Mouse (Mus musculus) heart, embryonic 16.5 days (tissue): ENCODE measurements around the gene Rnf38. TPM values are rescaled to one million over a fixed set of nuclear protein-coding genes. Genes with fewer than 3 reads are reported as not detected.

Experiments used
- ATAC-seq: fragments of 200-750 bp; cut with Nextera tagmentation; replicated peaks from 2 replicates; pipeline ENCODE4 v1.8.0; 2017; ENCODE audit warnings: moderate number of reproducible peaks; ENCODE audit not compliant: insufficient read depth, low FRiP score; ENCODE audit errors: extremely low read depth
- H3K27ac ChIP-seq: fragments of 300-500 bp; sonication (generic); 2 replicates; pipeline ENCODE4 v1.5.1; 2014; ENCODE audit warnings: mild to moderate bottlenecking, low read length, control low read depth, moderate library complexity
- H3K27me3 ChIP-seq: fragments of 300-500 bp; sonication (generic); 2 replicates; pipeline ENCODE4 v1.6.1; 2014; ENCODE audit warnings: low read length, mixed read lengths; ENCODE audit not compliant: control insufficient read depth, insufficient read depth
- H3K36me3 ChIP-seq: fragments of 300-500 bp; sonication (generic); 2 replicates; pipeline ENCODE4 v1.6.1; 2014; ENCODE audit not compliant: control insufficient read depth, insufficient read depth
- H3K4me1 ChIP-seq: fragments of 300-500 bp; sonication (generic); 2 replicates; pipeline ENCODE4 v1.6.1; 2014; ENCODE audit warnings: low read length, mixed read lengths; ENCODE audit not compliant: control insufficient read depth, insufficient read depth
- H3K4me2 ChIP-seq: fragments of 300-500 bp; sonication (generic); 2 replicates; pipeline ENCODE4 v1.6.1; 2014; ENCODE audit warnings: low read depth, mild to moderate bottlenecking, control low read depth, low read length
- H3K4me3 ChIP-seq: fragments of 300-500 bp; sonication (generic); 2 replicates; pipeline ENCODE4 v1.5.1; 2014; ENCODE audit warnings: mild to moderate bottlenecking, control low read depth, low read length
- H3K9ac ChIP-seq: fragments of 300-500 bp; sonication (generic); 2 replicates; pipeline ENCODE4 v1.6.1; 2014; ENCODE audit warnings: low read length, control low read depth
- H3K9me3 ChIP-seq: fragments of 300-500 bp; sonication (generic); replicated peaks from 2 replicates; pipeline ENCODE4 v1.6.1; 2016; ENCODE audit warnings: low read length; ENCODE audit not compliant: control insufficient read depth
- WGBS: fragments of 180-500 bp; shearing (Covaris S2); extraction: QIAGEN DNeasy Blood & Tissue Kit; methylation state at CpG from one replicate; pipeline ENCODE4 v1.1.7; 2014; 5-methylcytosine and 5-hydroxymethylcytosine counted together
- polyA plus RNA-seq: library from polyadenylated mRNA; unstranded; fragments of >200 nt; fragmentation: Nextera tagmentation; extraction: Ambion mirVana; gene quantifications from 2 replicates; pipeline ENCODE4 v1.2.1, GENCODE M21; 2015

Rnf38 gene
- 14.8 and 15.5 TPM in 2 replicates for polyA plus RNA-seq

DNA sequence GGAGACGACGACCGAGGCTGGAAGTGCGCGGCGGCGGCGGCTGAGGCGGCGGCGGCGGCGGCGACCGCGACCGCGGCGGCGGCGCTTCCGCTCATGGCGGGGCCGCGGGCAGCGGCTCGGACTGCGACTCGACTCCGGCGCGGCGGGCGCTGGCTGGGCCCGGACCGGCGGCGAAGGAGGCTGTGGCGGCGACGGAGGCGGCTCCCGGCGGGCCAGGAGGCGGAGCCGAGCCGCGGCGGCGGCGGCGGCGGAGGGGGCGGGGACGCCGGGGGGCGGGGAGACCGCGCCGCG, at the start of gene Rnf38:
Gene Rnf38, minus strand, starts transcription at position 77 of the 291 bp plus-strand sequence.
- Histone ChIP-seq H3K4me1 (peaks cover 12% of the 10 kb centered on the region), H3K4me2 (peak within 1 kb of the TSS; percentile 92), H3K9me3 (no peaks in the 10 kb centered on the region), H3K27ac (peak within 1 kb of the TSS; percentile 92), H3K27me3 (no peaks in the 10 kb centered on the region), H3K4me3 (peak within 1 kb of the TSS; percentile 87), H3K36me3 (no peaks in the 10 kb centered on the region), H3K9ac (peak within 1 kb of the TSS; percentile 89)
- no peak for ATAC-seq
- 0% methylated on average over 16 of the region's 61 CpGs for WGBS

DNA sequence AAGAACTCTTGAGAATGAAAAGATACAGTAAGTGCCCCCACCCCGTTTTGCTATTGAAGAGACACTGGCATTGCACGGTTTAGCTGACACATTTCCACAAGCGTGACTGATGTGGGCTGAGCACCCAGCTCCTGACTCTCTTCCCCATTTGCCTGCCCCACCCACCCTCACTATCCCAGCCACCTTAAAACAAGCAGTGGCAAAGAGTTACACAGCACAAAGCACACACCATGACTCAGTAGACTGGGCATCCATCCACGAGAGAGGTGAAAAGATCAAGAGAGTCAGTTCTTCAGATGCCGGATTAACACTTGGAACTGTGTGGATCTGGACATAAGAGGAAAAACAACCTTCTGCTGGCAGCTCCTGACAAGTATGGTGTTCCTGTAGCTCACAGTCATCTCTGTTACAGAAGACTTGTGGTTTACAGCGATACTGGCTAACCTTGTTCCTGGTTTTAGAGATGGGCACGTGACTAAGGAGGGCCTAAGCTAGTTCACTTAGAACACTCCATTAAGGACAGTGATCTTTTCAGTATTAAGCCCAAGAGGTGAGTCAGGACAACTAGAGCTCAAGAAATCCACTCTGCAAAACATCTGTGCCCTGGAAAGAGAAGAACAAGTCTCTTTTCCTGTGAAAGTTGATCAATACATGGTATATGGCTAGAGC, 48.1 kb upstream of the Rnf38 start:
- Histone ChIP-seq H3K9ac (no peak overlapping the region), H3K36me3 (no peaks in the 10 kb centered on the region), H3K9me3 (no peaks in the 10 kb centered on the region), H3K4me1 (no peaks in the 10 kb centered on the region), H3K4me3 (no peak overlapping the region), H3K27ac (no peak overlapping the region), H3K4me2 (no peak overlapping the region), H3K27me3 (no peaks in the 10 kb centered on the region)
- 61% methylated on average over 7 of the region's 7 CpGs for WGBS
- no peak for ATAC-seq

DNA sequence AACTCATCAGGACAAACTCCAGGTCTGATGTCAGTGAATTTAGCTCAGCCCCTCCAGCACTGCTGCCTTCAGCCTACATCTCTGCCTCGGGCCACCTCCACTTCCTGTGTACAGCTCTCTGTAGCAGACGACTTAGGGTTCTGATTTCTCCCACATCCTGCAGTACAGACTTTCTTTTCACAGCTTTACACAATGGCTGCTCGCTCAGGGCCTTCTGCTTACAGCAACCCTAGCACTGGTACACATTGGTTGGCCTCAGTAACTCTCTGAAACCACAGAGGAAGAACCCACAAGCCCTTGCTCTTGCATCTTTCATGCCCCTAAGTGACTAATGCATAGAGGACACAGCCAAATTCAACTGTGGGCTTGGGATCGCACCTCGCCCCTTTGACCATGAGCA, 37.5 kb upstream of the Rnf38 start:
- Histone ChIP-seq H3K27ac (no peak overlapping the region), H3K4me3 (no peak overlapping the region), H3K9ac (no peak overlapping the region), H3K36me3 (no peaks in the 10 kb centered on the region), H3K27me3 (no peaks in the 10 kb centered on the region), H3K4me1 (no peaks in the 10 kb centered on the region), H3K9me3 (no peaks in the 10 kb centered on the region), H3K4me2 (no peak overlapping the region)
- ATAC-seq = no peak
- 57% methylated on average over 5 of the region's 5 CpGs for WGBS

DNA sequence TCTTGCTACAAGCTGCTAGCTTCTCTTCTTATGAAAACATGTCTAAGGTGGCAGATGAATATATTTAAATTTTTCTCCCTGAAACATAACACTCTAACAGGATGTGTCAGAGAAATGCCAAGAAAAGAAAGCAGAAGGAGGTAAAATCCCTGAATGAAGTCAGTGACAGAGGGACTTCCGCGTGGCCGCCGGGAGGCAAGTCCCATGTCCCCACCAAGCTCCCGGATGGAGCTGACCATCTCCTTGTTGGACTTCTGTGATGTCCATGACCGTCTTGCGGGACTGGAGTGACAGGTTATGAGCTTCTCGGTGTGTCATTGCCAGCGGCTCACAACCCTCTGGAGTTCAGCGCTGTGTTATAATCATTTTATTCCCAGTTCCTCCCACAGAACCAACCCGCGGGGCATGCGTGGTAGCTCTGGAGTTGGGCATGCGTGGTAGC, 35.8 kb upstream of the Rnf38 start:
- Histone ChIP-seq H3K4me1 (no peaks in the 10 kb centered on the region), H3K4me3 (no peak overlapping the region), H3K27me3 (no peaks in the 10 kb centered on the region), H3K36me3 (no peaks in the 10 kb centered on the region), H3K4me2 (no peak overlapping the region), H3K9ac (no peak overlapping the region), H3K27ac (no peak overlapping the region), H3K9me3 (no peaks in the 10 kb centered on the region)
- WGBS = 91% methylated on average over 14 of the region's 14 CpGs
- ATAC-seq = no peak

DNA sequence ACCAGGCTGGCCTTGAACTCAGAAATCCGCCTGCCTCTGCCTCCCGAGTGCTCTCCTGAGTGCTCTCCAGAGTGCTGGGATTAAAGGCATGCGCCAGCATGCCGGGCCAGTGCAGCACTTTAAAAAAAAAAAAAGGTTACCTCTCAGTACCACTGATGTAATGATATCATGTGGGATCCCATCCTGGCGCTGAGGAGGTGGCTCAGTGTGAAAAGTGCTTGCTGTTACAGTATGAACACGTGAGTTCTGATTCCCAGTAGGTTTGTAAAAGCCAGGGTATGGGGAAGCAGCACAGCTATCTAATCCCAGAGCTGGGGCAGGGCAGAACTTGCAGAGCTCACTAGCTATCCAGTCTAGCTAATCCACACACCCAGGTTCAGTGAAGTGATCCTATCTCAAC, 33.8 kb upstream of the Rnf38 start:
- H3K36me3 ChIP-seq = no peaks in the 10 kb centered on the region
- WGBS = 78% methylated on average over 6 of the region's 6 CpGs
- no peak overlapping the region for H3K4me3 ChIP-seq
- no peak overlapping the region for H3K9ac ChIP-seq
- no peaks in the 10 kb centered on the region for H3K27me3 ChIP-seq
- no peak overlapping the region for H3K4me2 ChIP-seq
- H3K4me1 ChIP-seq = no peaks in the 10 kb centered on the region
- no peak overlapping the region for H3K27ac ChIP-seq
- no peaks in the 10 kb centered on the region for H3K9me3 ChIP-seq
- no peak for ATAC-seq

DNA sequence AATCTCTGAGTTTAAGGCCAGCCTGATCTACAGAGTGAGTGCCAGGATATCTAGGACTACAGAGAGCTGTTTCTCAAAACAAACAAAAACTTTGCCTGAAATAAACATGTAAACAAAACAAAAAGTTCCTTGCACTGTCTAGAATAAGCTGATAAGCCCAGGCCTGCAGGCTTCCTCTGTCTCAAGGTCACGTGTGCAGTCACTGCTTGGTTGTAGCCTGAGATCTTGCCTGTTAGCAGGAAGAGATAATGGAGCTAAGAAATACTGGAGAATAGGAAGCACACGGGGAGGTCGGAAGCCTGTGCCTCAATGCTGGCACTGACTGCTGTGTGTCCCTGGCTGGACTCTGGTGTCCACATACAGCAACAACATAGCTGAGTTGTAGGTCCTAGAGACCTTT, 31.9 kb upstream of the Rnf38 start:
- H3K27me3 ChIP-seq = no peaks in the 10 kb centered on the region
- no peak overlapping the region for H3K4me3 ChIP-seq
- H3K9ac ChIP-seq = no peak overlapping the region
- ATAC-seq = no peak
- no peaks in the 10 kb centered on the region for H3K36me3 ChIP-seq
- no peak overlapping the region for H3K4me2 ChIP-seq
- no peaks in the 10 kb centered on the region for H3K9me3 ChIP-seq
- 48% methylated on average over 3 of the region's 3 CpGs for WGBS
- no peak overlapping the region for H3K27ac ChIP-seq
- no peaks in the 10 kb centered on the region for H3K4me1 ChIP-seq

DNA sequence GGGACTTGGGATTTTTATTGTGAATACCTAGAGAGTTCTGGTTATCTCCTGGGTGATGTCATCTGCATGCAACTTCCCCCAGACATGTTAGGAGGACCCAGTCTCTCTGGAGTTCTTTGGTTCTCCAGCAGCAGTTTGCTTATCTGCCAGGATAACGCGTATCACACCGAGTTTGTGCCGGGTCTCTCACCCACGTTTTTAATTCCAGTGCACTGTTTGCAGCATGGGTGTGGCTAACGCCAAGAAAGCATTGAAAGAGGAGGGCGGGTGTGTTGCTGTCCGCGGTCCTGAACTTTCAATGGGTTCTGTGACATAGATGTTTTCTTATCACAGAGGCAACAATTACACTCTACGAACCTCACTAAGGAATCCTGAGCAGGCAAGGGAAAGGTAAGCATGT, 26.7 kb upstream of the Rnf38 start:
- Histone ChIP-seq H3K4me2 (no peak overlapping the region), H3K9me3 (no peaks in the 10 kb centered on the region), H3K4me3 (no peak overlapping the region), H3K9ac (no peak overlapping the region), H3K27me3 (no peaks in the 10 kb centered on the region), H3K4me1 (0 out of 2 replicates have a peak, but pooled peaks cover 2% of the 10 kb centered on the region), H3K36me3 (no peaks in the 10 kb centered on the region), H3K27ac (no peak overlapping the region)
- WGBS = under 1% methylated on average over 10 of the region's 10 CpGs
- no peak for ATAC-seq

DNA sequence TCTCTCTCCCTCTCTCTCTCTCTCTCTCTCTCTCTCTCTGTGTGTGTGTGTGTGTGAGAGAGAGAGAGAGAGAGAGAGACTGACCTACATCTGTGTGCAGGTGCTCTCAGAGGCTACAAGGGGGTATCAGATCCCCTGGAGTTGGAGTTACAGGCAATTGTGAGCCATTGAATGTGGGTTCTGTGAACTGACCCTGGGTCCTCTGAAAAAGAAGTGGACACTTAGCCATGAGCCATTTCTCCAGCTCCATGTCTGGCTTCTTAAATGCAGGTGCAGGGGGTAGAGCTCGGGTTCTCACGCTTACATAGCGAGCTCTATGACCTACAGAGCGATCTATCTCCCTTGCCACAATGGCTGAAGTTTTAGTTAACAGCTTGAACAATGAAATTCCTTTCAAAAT, 25.5 kb upstream of the Rnf38 start:
- Histone ChIP-seq H3K36me3 (no peaks in the 10 kb centered on the region), H3K4me2 (no peak overlapping the region), H3K4me3 (no peak overlapping the region), H3K27ac (no peak overlapping the region), H3K4me1 (0 out of 2 replicates have a peak, but pooled peaks cover 2% of the 10 kb centered on the region), H3K9ac (no peak overlapping the region), H3K27me3 (no peaks in the 10 kb centered on the region), H3K9me3 (no peaks in the 10 kb centered on the region)
- WGBS = 78% methylated on average over 4 of the region's 4 CpGs
- ATAC-seq = no peak

DNA sequence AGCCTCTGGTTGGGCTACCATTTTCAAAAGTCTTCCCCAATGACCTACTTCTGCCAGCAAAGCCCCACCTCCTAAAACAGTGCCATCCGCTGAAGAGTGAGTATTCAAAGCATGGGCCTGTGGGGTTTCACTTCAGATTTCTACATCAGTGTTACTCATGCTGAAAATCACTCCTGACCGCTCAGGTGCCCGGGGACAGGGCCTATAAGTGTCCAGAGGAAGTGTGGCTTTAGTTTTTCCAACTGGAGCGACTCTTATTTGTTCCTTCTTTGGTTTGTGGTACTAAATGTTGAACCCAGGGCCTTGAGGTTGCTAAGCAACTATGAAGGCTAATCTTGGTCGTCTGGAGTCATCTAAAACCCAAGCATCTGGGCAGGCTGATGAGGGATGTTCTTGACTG, 21.0 kb upstream of the Rnf38 start:
- no peak overlapping the region for H3K4me3 ChIP-seq
- no peaks in the 10 kb centered on the region for H3K36me3 ChIP-seq
- 69% methylated on average over 5 of the region's 5 CpGs for WGBS
- no peak overlapping the region for H3K4me2 ChIP-seq
- H3K4me1 ChIP-seq = peaks cover 2% of the 10 kb centered on the region; the same call in 1 of the 2 replicates
- no peaks in the 10 kb centered on the region for H3K27me3 ChIP-seq
- H3K9ac ChIP-seq = no peak overlapping the region
- H3K9me3 ChIP-seq = no peaks in the 10 kb centered on the region
- no peak overlapping the region for H3K27ac ChIP-seq
- no peak for ATAC-seq
